Mouse (Mus musculus) heart, adult 11 months (tissue): ENCODE results near the gene Tet3.
A peak's percentile ranks its signal among the peaks of the same experiment; 100 is the strongest.

Experiments used
- DNase-seq: peaks from one replicate; pipeline ENCODE4 v3.0.0; 2022

Tet3 gene

GRCm38 (mm10) chr6:83412854-83413401, 46.0 kb downstream of the Tet3 start:
- DNase-seq = peak; percentile 96

DNA sequence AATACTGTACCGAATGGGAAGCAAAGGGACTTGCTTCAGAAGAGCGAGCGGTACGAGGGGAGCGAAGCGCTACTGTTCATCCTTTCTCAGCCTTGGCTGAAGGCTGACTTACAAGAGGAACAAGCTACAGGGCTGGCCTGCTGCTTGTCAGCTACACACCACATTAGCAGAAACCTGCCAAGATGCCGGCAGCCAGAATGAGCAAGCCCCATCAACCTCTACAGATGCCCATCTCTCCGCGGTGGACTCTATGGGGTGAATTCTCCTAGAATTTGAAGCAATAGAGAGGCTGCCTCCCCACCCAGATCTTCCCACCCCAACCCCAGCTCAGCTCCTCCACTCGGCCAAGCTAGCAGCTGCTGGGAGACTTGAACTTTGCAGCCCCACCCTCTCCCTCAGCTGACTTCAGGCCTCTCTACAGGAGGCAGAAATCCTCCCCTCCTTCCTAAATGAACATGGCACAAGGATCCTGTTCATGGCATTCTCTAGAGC, 46.5 kb downstream of the Tet3 start:
- peak; percentile 96 for DNase-seq

DNA sequence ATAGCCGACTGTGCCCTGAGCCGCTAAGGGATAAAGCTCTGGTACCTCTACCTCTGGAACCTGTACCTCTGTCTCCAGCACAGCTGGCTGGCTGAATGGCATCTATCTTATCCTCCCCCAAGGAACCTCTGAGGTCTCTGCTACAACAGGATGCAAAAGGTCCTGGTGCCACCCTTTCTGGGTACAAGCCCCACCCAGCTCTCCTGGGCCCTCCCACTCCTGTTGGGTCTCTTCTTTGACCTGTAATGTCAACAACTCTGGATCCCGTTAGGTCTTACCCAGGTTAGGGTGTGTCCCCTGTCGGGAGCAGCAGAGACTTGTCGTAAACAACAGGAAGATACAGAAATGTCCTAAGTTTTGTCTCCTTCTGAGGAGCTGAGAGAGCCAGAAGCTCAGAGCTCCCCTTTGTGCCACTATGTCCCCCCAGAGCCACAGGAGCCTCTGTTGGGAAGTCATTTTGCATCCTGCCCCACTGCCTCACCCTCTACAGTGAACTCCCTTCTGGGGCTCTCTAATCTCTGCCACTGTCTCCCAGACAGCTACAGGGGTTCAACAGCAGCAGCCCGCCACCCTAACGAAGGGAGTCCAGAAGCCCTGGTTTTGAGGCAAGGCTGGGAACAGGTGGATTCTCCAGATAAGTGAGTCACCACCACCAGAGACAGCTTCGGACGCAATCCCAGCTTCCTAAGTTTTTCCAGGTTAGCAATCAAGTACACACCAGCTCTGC, 47.1 kb downstream of the Tet3 start:
- peak; percentile 92 for DNase-seq

- peak; percentile 93 for DNase-seq
Observed at GRCm38 (mm10) chr6:83410046-83410706, 48.7 kb downstream of the Tet3 start.

- DNase-seq = no peak
Observed at GRCm38 (mm10) chr6:83408510-83408909, 50.4 kb downstream of the Tet3 start.

DNA sequence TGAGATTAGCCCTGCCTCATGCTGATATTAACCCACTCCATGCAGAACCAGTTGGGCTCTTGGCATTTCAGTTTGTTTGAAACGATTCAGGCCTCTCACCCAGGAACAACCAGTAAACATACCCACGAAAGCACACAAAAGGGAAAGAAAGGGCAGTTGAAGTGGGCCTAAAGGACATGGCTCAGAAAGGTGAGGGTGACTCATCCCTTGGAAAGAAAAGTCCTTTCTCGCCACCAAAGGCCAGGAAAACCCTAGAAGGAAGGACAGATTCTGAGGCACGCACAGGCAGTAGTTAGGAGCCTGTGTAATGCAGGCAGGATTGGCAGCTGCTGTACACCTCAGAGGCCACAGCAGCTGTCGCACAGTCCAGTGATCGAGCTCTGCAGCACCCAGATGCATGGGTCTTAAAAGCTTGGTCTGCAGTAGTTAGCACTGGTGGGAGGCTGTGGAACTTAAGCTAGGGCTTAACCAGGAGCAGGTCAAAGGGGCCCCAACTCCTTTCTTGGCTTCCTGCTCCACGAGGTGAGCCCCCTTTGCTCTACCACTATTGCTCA, 53.3 kb downstream of the Tet3 start:
- DNase-seq = no peak

DNA sequence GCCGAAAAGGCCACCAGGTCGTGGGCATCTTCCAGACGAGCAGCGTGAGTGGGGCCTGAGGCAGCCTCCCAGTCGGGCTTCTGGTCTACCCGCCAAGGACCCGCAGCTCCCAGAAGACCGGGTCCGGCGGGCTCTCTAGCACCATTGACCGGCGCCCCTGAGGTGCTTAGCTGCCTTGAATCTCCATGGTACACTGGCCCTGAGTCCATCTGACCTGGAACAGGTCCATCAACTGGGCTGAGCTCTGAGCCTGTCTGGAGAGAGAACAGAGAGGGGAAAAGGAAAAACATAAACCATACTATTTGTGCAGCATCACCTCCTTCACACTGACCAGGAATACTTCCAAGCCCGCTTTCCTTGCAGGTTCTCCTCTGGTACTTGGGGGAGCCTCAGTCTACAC, 54.3 kb downstream of the Tet3 start:
- DNase-seq = no peak

GRCm38 (mm10) chr6:83403481-83403880, 55.4 kb downstream of the Tet3 start:
- DNase-seq = peak; percentile 90

DNA sequence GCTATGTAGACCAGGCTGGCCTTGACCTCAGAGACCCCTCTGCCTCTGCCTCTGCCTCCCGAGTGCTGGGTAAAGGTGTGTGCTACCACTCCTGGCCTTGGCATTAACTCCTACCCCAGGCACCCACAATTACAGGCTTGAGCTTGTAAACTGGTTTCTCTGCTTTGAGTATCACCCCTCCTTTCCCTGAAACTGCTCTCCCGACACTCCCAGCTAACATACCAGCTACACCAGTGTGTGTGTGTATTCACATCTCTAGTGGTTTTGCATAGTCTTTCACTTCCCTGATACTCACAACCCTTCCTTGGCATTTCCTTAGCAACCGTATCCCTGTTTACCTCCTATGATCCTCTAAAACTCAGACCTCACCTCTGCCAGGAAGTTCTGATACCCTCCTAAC, 59.1 kb downstream of the Tet3 start:
- DNase-seq = no peak

DNA sequence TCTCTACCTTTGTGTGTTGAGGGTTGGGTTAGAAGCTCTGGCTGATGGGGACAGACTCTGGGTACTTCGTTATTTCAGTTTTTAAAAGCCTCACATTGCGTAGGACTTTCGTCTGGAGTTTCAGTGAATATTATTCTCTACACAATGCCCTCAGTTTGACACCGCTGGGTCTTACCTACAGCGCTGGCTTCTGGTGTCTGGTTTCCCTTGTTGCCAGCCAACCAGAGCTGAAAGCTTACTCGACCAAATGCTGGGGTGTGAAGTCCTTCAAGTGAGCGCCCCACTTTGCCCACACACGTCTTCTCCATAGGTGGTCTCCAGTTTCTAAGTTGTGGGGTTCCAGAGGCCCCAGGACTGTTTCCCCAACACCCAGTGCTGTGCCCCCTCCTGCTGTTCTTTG, 61.2 kb downstream of the Tet3 start:
- no peak for DNase-seq

DNA sequence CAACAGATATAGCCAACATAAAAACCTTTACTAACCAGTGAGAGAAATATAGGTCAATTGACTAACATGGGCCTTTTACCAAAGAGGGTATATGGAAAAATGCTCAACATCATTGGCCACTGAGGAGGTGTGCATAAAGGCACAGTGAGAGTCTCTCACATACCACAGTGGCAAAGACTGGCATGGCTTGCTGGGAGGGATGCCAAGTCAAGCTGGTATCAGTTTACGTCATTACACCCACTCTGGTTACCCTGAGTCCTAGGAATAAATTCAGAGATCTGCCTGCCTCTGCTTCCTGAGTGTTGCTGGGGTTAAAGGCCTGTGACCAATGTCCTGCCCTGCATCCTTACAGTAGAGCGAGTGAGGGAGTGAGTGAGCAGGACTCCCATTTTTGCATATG, 62.2 kb downstream of the Tet3 start:
- no peak for DNase-seq

DNA sequence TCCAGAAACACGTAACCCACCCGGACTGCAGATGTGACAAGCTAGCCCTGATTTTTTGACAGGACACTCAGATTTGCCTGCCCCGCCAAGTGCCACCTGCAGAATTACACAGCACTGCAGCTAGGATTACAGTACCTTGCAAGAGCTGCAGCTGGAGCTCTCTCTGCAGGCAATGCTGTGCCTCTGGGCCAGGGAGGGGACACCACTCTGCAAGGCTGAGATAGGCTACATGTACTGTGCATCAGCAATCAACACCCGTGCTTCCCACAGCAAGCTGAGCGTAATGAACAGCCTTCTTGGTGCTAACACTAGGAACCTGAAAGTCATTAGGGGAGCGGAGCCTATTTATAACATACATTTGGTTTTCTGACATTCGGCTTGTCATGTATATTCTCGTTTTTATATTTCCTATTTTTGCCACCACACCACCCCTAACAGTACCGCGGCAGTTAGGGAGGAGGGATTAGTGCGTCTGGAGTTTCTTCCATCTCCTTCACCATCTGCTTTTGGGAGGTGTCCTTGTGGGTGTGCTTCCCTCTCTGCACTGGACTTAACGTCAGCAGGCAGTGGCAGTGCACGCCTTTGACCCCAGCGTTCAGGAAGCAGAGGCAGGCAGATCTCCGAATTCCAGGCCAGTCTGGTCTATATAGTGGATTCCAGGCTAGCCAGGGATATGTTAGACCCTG, 63.2 kb downstream of the Tet3 start:
- DNase-seq = no peak

GRCm38 (mm10) chr6:83394122-83394521, 64.8 kb downstream of the Tet3 start:
- no peak for DNase-seq

GRCm38 (mm10) chr6:83392166-83392780, 66.6 kb downstream of the Tet3 start:
- no peak for DNase-seq

DNA sequence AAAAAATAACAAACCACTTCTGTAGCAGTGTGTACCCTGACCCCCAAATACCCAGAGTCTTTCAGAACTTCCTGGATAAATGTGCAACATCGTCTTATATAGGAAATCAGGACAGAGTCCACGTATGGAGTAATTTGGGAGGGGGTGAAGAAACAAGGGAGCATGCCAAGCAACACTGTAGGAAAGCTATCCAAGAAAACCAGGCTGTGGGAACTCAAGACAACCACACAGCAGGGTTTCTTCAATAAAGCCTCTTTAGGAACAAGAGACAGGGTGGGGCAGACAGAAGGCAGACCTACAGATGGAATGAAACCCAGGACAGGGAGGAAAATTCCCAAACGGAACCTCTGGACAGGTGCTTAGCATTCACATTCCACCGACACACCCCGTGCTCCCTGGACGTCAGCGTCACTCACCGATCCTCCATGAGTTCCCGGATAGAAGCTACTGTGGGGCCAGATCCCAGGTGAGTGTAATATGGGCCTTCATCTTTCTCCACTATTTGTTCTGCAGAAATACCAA, 73.3 kb downstream of the Tet3 start:
- no peak for DNase-seq

DNA sequence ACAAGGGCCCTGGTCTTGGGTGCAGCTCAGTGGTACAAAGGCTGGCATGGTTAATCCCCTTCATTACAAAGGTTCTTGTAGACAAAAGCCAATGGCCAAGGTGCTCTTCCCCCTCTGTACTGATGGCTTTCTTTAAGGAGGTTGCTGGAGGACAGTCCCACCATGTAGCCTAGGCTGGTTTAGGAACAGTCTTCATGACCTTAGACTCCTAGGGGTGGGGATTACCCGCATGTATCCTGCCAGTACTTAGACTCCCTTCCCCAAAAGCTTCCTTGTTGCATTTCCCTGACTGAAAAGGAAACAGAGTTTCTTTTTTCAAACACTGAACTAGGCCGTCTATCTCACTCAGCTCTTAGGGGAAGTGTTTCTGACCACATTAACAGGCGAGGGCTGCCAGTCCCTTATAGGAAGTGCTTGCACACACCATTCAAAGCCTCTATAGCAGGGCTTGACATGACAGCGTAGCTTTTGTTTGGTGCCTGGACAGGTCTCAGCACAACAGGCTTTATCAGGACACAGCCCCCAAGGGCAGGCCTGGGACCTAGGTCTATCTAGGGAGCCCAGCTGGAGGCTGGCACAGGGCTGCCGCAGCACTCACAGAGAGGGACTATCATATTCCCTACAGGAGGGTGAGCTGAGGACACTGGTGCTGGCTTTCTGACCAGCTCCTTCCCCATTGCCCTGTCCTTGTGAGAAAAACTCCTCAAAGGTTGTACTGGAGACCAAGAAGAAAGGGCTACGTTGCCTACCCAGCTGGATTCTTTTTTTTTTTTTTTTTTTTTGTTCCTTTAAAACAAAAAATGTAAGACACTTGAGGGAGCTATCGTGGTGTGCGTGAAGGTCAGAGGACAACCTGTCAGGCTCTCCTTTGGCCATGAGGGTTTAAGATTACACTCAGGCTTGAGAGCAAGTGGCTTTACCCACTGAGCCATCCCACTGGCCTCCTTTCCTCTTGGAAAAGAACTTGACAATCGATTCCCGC, 77.1 kb downstream of the Tet3 start:
- peak; percentile 97 for DNase-seq

GRCm38 (mm10) chr6:83373704-83374300, 85.1 kb downstream of the Tet3 start:
- DNase-seq = peak; percentile 92

DNA sequence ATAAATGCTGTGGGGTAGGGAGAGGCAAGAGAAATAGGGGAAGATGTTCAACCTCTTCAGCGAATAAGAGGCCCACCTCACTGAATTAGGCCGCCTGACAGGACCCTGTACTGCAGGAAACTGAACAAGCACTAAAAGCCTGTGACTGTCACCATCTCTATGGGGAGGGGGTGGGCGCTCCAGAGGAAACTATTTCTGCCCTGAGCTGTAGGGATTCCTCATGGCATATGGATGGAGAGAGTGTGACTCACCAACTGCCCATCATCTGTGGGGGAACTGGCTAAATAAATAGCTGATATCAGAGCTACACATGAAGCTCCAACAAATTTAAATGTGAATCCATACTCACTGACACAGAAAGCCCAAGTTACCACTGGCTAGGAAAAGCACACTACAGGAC, 87.5 kb downstream of the Tet3 start:
- no peak for DNase-seq

- peak; percentile 82 for DNase-seq
Observed at GRCm38 (mm10) chr6:83370316-83370965, 88.4 kb downstream of the Tet3 start.

- no peak for DNase-seq
Observed at GRCm38 (mm10) chr6:83363075-83363474, 95.8 kb downstream of the Tet3 start.
